Mouse (Mus musculus): ENCODE data around the gene Ajap1. TPM values are rescaled to one million over a fixed set of nuclear protein-coding genes. Genes with fewer than 3 reads are reported as not detected.

The Ajap1 gene
- polyA plus RNA-seq (2014; fragmentation: Illumina TruSeq; extraction: RNeasy Lipid Tissue Mini Kit (QIAGEN cat#74804); ENCODE audit: low read depth, low replicate concordance) = not detected

DNA sequence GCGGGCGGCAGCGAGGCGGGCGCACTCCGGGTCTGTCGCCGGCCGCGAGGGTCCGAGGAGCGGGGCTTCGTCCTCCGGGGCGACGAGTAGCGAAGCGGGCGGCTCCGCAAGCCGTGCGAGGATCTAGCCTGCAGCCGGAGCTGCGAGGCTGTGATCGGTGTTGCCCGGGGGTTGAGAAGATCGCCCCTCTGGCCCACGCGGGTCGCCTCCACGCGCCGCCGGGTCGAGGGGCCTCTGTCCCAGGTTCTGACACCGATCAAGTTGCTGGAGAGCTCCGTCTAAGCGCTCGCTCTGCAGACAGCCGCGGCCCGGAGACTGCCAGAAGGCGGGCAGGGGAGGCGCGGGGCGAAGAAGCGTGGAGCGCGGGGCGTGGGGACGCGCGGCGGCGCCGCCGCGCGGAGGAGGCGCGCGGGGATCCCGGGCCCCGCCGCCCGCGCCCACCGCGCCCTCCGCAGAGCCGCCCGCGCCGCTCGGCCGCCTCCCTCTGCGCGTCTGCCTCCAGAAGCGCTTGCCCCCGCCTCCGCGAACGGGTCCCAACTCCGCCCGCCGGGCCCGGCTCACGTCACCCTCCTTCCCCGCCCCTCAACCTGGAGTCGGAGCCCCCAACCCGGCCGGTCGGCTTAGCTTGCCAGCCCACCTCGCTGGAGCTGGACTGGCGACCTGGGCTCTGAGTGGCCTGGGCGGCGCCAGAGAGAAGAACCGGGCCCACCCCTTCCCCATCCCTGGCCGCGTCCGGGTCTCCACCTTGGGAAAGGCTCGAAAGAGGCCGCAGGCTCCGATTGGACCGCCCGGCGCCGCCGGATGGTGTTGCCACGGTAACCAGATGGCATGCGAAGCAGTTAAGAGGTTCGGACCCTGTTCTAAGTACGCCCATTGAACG, at the start of gene Ajap1:
Gene Ajap1 (minus strand): TSS at position 353 of the 880 bp plus-strand sequence.

